Mouse (Mus musculus): ENCODE data around the gene Tiam2. TPM values are rescaled to one million over a fixed set of nuclear protein-coding genes. Genes with fewer than 3 reads are reported as not detected.

Tiam2 gene
- polyA plus RNA-seq, 1 experiment from 2014 or later: 51.0 TPM

GRCm38 (mm10) chr17:3506508-3506907 lies 180.1 kb downstream of the Tiam2 start:
- Histone ChIP-seq H3K4me1 (no peaks in the 10 kb centered on the region), H3K27ac (no peak overlapping the region), H3K9ac (no peak overlapping the region), H3K36me3 (ENCODE audit: poor library complexity, severe bottlenecking) (0 out of 2 replicates have a peak, but pooled peaks cover 17% of the 10 kb centered on the region), H3K4me3 (no peak overlapping the region), H3K4me2 (no peak overlapping the region), H3K27me3 (no peaks in the 10 kb centered on the region), H3K9me3 (replicated peaks) (no peaks in the 10 kb centered on the region)
- no peak for ATAC-seq
- WGBS: 92% methylated on average over 8 of the region's 8 CpGs

GRCm38 (mm10) chr17:3509841-3510240 lies 183.5 kb downstream of the Tiam2 start:
- Histone ChIP-seq H3K27me3 (no peaks in the 10 kb centered on the region), H3K9me3 (replicated peaks) (no peaks in the 10 kb centered on the region), H3K4me1 (no peaks in the 10 kb centered on the region), H3K27ac (no peak overlapping the region), H3K4me2 (no peak overlapping the region), H3K4me3 (no peak overlapping the region), H3K36me3 (ENCODE audit: poor library complexity, severe bottlenecking) (peaks cover 20% of the 10 kb centered on the region), H3K9ac (no peak overlapping the region)
- ATAC-seq: peak; percentile 76
- 18% methylated on average over 1 of the region's 1 CpGs for WGBS

GRCm38 (mm10) chr17:3514316-3514715 lies 187.9 kb downstream of the Tiam2 start:
- Histone ChIP-seq H3K4me1 (no peaks in the 10 kb centered on the region), H3K4me2 (no peak overlapping the region), H3K27me3 (no peaks in the 10 kb centered on the region), H3K27ac (no peak overlapping the region), H3K36me3 (ENCODE audit: poor library complexity, severe bottlenecking) (peaks cover 44% of the 10 kb centered on the region), H3K4me3 (no peak overlapping the region), H3K9ac (no peak overlapping the region), H3K9me3 (replicated peaks) (no peaks in the 10 kb centered on the region)
- 93% methylated on average over 5 of the region's 5 CpGs for WGBS
- no peak for ATAC-seq

- Histone ChIP-seq H3K9me3 (replicated peaks) (no peaks in the 10 kb centered on the region), H3K27me3 (no peaks in the 10 kb centered on the region), H3K4me3 (no peak overlapping the region), H3K27ac (no peak overlapping the region), H3K4me2 (no peak overlapping the region), H3K36me3 (ENCODE audit: poor library complexity, severe bottlenecking) (peaks cover 50% of the 10 kb centered on the region), H3K4me1 (no peaks in the 10 kb centered on the region), H3K9ac (no peak overlapping the region)
- ATAC-seq: no peak
- WGBS: 93% methylated on average over 8 of the region's 8 CpGs
Measured at GRCm38 (mm10) chr17:3515851-3516250, 189.5 kb downstream of the Tiam2 start.

- WGBS: 42% methylated on average over 9 of the region's 9 CpGs
Measured at GRCm38 (mm10) chr17:3516406-3516805, 190.0 kb downstream of the Tiam2 start.

GRCm38 (mm10) chr17:3520344-3520743 lies 194.0 kb downstream of the Tiam2 start:
- Histone ChIP-seq H3K9me3 (replicated peaks) (no peaks in the 10 kb centered on the region), H3K27me3 (no peaks in the 10 kb centered on the region), H3K4me2 (no peak overlapping the region), H3K4me3 (no peak overlapping the region), H3K9ac (no peak overlapping the region), H3K4me1 (no peaks in the 10 kb centered on the region), H3K36me3 (ENCODE audit: poor library complexity, severe bottlenecking) (peaks cover 35% of the 10 kb centered on the region), H3K27ac (no peak overlapping the region)
- no peak for ATAC-seq
- WGBS: 96% methylated on average over 5 of the region's 5 CpGs

More at GRCm38 (mm10) chr17:3516406-3516805, 190.0 kb downstream of the Tiam2 start:
- H3K27me3 ChIP-seq: no peaks in the 10 kb centered on the region
- no peaks in the 10 kb centered on the region for H3K9me3 ChIP-seq (replicated peaks)
- no peaks in the 10 kb centered on the region for H3K4me1 ChIP-seq
- no peak overlapping the region for H3K9ac ChIP-seq
- peaks cover 50% of the 10 kb centered on the region for H3K36me3 ChIP-seq (ENCODE audit: poor library complexity, severe bottlenecking)
- H3K27ac ChIP-seq: no peak overlapping the region
- no peak overlapping the region for H3K4me2 ChIP-seq
- no peak for ATAC-seq
- no peak overlapping the region for H3K4me3 ChIP-seq

GRCm38 (mm10) chr17:3527841-3528471 lies 201.6 kb downstream of the Tiam2 start:
- ATAC-seq: peak; percentile 67; the same call in 1 of the 2 replicates
- Histone ChIP-seq H3K27me3 (no peaks in the 10 kb centered on the region), H3K9me3 (replicated peaks) (no peaks in the 10 kb centered on the region), H3K4me2 (no peak overlapping the region), H3K9ac (no peak overlapping the region), H3K36me3 (ENCODE audit: poor library complexity, severe bottlenecking) (0 out of 2 replicates have a peak, but pooled peaks cover 7% of the 10 kb centered on the region), H3K4me1 (peaks cover 10% of the 10 kb centered on the region), H3K4me3 (no peak overlapping the region), H3K27ac (no peak overlapping the region; the same call in 1 of the 2 replicates)
- 66% methylated on average over 6 of the region's 6 CpGs for WGBS

GRCm38 (mm10) chr17:3529523-3529922 lies 203.2 kb downstream of the Tiam2 start:
- peaks cover 10% of the 10 kb centered on the region for H3K4me1 ChIP-seq
- H3K27ac ChIP-seq: no peak overlapping the region
- no peak overlapping the region for H3K4me3 ChIP-seq
- H3K9ac ChIP-seq: no peak overlapping the region
- H3K27me3 ChIP-seq: no peaks in the 10 kb centered on the region
- 67% methylated on average over 3 of the region's 3 CpGs for WGBS
- H3K36me3 ChIP-seq (ENCODE audit: poor library complexity, severe bottlenecking): 0 out of 2 replicates have a peak, but pooled peaks cover 7% of the 10 kb centered on the region
- ATAC-seq: no peak
- no peaks in the 10 kb centered on the region for H3K9me3 ChIP-seq (replicated peaks)
- no peak overlapping the region for H3K4me2 ChIP-seq

GRCm38 (mm10) chr17:3530549-3530948 lies 204.2 kb downstream of the Tiam2 start:
- no peak overlapping the region for H3K9ac ChIP-seq
- ATAC-seq: no peak
- H3K4me3 ChIP-seq: no peak overlapping the region
- 0 out of 2 replicates have a peak, but pooled peaks cover 7% of the 10 kb centered on the region for H3K36me3 ChIP-seq (ENCODE audit: poor library complexity, severe bottlenecking)
- H3K4me1 ChIP-seq: peaks cover 10% of the 10 kb centered on the region
- H3K4me2 ChIP-seq: no peak overlapping the region
- no peak overlapping the region for H3K27ac ChIP-seq
- H3K9me3 ChIP-seq (replicated peaks): no peaks in the 10 kb centered on the region
- no peaks in the 10 kb centered on the region for H3K27me3 ChIP-seq
- 61% methylated on average over 7 of the region's 7 CpGs for WGBS

GRCm38 (mm10) chr17:3531641-3532040 lies 205.3 kb downstream of the Tiam2 start:
- H3K9me3 ChIP-seq (replicated peaks): no peaks in the 10 kb centered on the region
- no peak for ATAC-seq
- H3K27ac ChIP-seq: no peak overlapping the region
- H3K4me3 ChIP-seq: no peak overlapping the region
- 0 out of 2 replicates have a peak, but pooled peaks cover 7% of the 10 kb centered on the region for H3K36me3 ChIP-seq (ENCODE audit: poor library complexity, severe bottlenecking)
- H3K4me1 ChIP-seq: peaks cover 10% of the 10 kb centered on the region
- 89% methylated on average over 1 of the region's 1 CpGs for WGBS
- no peak overlapping the region for H3K9ac ChIP-seq
- no peak overlapping the region for H3K4me2 ChIP-seq
- no peaks in the 10 kb centered on the region for H3K27me3 ChIP-seq

GRCm38 (mm10) chr17:3532254-3532653 lies 205.9 kb downstream of the Tiam2 start, which contains the start of gene Cldn20:
Gene Cldn20, plus strand, starts transcription at chr17:3532554.
- H3K4me1 ChIP-seq: peaks cover 10% of the 10 kb centered on the region
- no peak within 1 kb of the TSS for H3K27ac ChIP-seq
- no peak for ATAC-seq
- H3K4me3 ChIP-seq: no peak within 1 kb of the TSS
- H3K36me3 ChIP-seq (ENCODE audit: poor library complexity, severe bottlenecking): 0 out of 2 replicates have a peak, but pooled peaks cover 7% of the 10 kb centered on the region
- H3K9me3 ChIP-seq (replicated peaks): no peaks in the 10 kb centered on the region
- no peak within 1 kb of the TSS for H3K9ac ChIP-seq
- no peaks in the 10 kb centered on the region for H3K27me3 ChIP-seq
- no peak within 1 kb of the TSS for H3K4me2 ChIP-seq
- 84% methylated on average over 4 of the region's 4 CpGs for WGBS

GRCm38 (mm10) chr17:3533425-3533824 lies 207.1 kb downstream of the Tiam2 start:
- no peak overlapping the region for H3K27ac ChIP-seq
- H3K27me3 ChIP-seq: no peaks in the 10 kb centered on the region
- H3K4me3 ChIP-seq: no peak overlapping the region
- 18% methylated on average over 1 of the region's 1 CpGs for WGBS
- H3K9ac ChIP-seq: no peak overlapping the region
- no peak overlapping the region for H3K4me2 ChIP-seq
- 0 out of 2 replicates have a peak, but pooled peaks have one; percentile 36 for ATAC-seq
- 0 out of 2 replicates have a peak, but pooled peaks cover 1% of the 10 kb centered on the region for H3K4me1 ChIP-seq
- H3K9me3 ChIP-seq (replicated peaks): no peaks in the 10 kb centered on the region
- 0 out of 2 replicates have a peak, but pooled peaks cover 7% of the 10 kb centered on the region for H3K36me3 ChIP-seq (ENCODE audit: poor library complexity, severe bottlenecking)

Data from forebrain, embryonic 13.5 days (tissue).